Mouse (Mus musculus): ENCODE measurements around the gene Gm7792. TPM values are rescaled to one million over a fixed set of nuclear protein-coding genes. Genes with fewer than 3 reads are reported as not detected.

Gm7792 gene
- polyA plus RNA-seq (2014; fragmentation: Illumina TruSeq; extraction: RNeasy Lipid Tissue Mini Kit (QIAGEN cat#74804); ENCODE audit: low read depth, low replicate concordance): not detected

DNA sequence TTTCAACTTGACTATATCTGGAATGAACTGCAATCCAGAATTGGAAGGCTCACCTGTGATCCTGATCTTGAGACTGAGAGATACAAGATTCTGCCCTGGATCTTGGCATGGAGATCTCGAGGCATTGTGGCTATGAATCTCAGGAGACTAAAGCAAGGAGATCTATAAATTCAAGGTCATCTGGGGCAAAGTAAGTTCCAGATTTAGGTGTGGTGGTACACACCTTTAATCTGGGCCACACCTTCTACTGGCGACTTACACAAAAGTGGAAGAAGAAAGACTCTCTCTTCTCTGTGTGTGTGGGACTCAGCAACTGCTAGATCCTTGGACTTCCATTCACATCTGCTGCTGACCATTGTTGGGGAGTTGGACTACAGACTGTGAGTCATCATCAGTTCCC is at the start of gene Gm7792:
Gene Gm7792 (plus strand): TSS at position 301 of the 400 bp plus-strand sequence.

Other genes starting within 250 kb of the Gm7792 start
- not detected for gene C87414, start 172.2 kb upstream of the Gm7792 start, polyA plus RNA-seq (2014; fragmentation: Illumina TruSeq; extraction: RNeasy Lipid Tissue Mini Kit (QIAGEN cat#74804); ENCODE audit: low read depth, low replicate concordance)
- gene Gm16429, start 85.3 kb downstream of the Gm7792 start, polyA plus RNA-seq (2014; fragmentation: Illumina TruSeq; extraction: RNeasy Lipid Tissue Mini Kit (QIAGEN cat#74804); ENCODE audit: low read depth, low replicate concordance): not detected
- not detected for gene BC061212, start 226.8 kb downstream of the Gm7792 start, polyA plus RNA-seq (2014; fragmentation: Illumina TruSeq; extraction: RNeasy Lipid Tissue Mini Kit (QIAGEN cat#74804); ENCODE audit: low read depth, low replicate concordance)
- not detected for gene Gm6351, start 232.6 kb downstream of the Gm7792 start, polyA plus RNA-seq (2014; fragmentation: Illumina TruSeq; extraction: RNeasy Lipid Tissue Mini Kit (QIAGEN cat#74804); ENCODE audit: low read depth, low replicate concordance)

Measured in kidney, adult 10 weeks (tissue).